Mouse (Mus musculus) lung, postnatal 0 days (tissue): Measurements from ENCODE around the gene Tubb4b. TPM values are rescaled to one million over a fixed set of nuclear protein-coding genes. Genes with fewer than 3 reads are reported as not detected.

Experiments used
- ATAC-seq: fragments of 200-750 bp; cut with Nextera tagmentation; 2 replicates; pipeline ENCODE4 v1.8.0; 2017; ENCODE audit warnings: moderate library complexity
- DNase-seq: peaks from one replicate; pipeline ENCODE4 v3.0.0-alpha.2; 2016; ENCODE audit warnings: low spot score
- H3K27ac ChIP-seq: fragments of 300-500 bp; sonication (generic); 2 replicates; pipeline ENCODE4 v1.5.1; 2014; ENCODE audit warnings: antibody characterized with exemption, mild to moderate bottlenecking, low read length, mixed read lengths
- H3K27me3 ChIP-seq: fragments of 300-500 bp; sonication (generic); replicated peaks from 2 replicates; pipeline ENCODE4 v1.6.1; 2014; ENCODE audit warnings: low read length, mixed read lengths; ENCODE audit not compliant: insufficient read depth
- H3K36me3 ChIP-seq: fragments of 300-500 bp; sonication (generic); 2 replicates; pipeline ENCODE4 v1.6.1; 2014; ENCODE audit warnings: low read length, mixed read lengths; ENCODE audit not compliant: insufficient read depth
- H3K4me1 ChIP-seq: fragments of 300-500 bp; sonication (generic); 2 replicates; pipeline ENCODE4 v1.6.1; 2014; ENCODE audit warnings: antibody characterized with exemption, low read depth, low read length, mixed read lengths; ENCODE audit not compliant: insufficient read depth
- H3K4me2 ChIP-seq: fragments of 300-500 bp; sonication (generic); replicated peaks from 2 replicates; pipeline ENCODE4 v1.6.1; 2014; ENCODE audit warnings: low read depth, mild to moderate bottlenecking, low read length, moderate library complexity, mixed read lengths
- H3K4me3 ChIP-seq: fragments of 300-500 bp; sonication (generic); 2 replicates; pipeline ENCODE4 v1.5.1; 2014; ENCODE audit warnings: low read depth, low read length
- H3K9ac ChIP-seq: fragments of 300-500 bp; sonication (generic); replicated peaks from 2 replicates; pipeline ENCODE4 v1.6.1; 2014; ENCODE audit warnings: low read depth, mild to moderate bottlenecking
- H3K9me3 ChIP-seq: fragments of 300-500 bp; sonication (generic); 2 replicates; pipeline ENCODE4 v1.6.1; 2016; ENCODE audit warnings: low read length, mixed read lengths
- CTCF ChIP-seq: IDR thresholded peaks from 2 replicates; pipeline ENCODE4 v1.5.1; 2016; ENCODE audit warnings: antibody characterized with exemption, mild to moderate bottlenecking
- EP300 ChIP-seq: IDR thresholded peaks from 2 replicates; pipeline ENCODE4 v1.6.1; 2016; ENCODE audit warnings: antibody characterized with exemption, mild to moderate bottlenecking, control low read depth
- WGBS: fragments of 180-500 bp; shearing (Covaris S2); extraction: QIAGEN DNeasy Blood & Tissue Kit; methylation state at CpG from one replicate; pipeline ENCODE4 v1.1.7; 2014; 5-methylcytosine and 5-hydroxymethylcytosine counted together
- polyA plus RNA-seq: library from polyadenylated mRNA; unstranded; fragments of >200 nt; fragmentation: Nextera tagmentation; extraction: Ambion mirVana; gene quantifications from 2 replicates; pipeline ENCODE4 v1.2.1, GENCODE M21; 2015

The Tubb4b gene
- polyA plus RNA-seq, 1 experiment from 2014 or later: 344 TPM

DNA sequence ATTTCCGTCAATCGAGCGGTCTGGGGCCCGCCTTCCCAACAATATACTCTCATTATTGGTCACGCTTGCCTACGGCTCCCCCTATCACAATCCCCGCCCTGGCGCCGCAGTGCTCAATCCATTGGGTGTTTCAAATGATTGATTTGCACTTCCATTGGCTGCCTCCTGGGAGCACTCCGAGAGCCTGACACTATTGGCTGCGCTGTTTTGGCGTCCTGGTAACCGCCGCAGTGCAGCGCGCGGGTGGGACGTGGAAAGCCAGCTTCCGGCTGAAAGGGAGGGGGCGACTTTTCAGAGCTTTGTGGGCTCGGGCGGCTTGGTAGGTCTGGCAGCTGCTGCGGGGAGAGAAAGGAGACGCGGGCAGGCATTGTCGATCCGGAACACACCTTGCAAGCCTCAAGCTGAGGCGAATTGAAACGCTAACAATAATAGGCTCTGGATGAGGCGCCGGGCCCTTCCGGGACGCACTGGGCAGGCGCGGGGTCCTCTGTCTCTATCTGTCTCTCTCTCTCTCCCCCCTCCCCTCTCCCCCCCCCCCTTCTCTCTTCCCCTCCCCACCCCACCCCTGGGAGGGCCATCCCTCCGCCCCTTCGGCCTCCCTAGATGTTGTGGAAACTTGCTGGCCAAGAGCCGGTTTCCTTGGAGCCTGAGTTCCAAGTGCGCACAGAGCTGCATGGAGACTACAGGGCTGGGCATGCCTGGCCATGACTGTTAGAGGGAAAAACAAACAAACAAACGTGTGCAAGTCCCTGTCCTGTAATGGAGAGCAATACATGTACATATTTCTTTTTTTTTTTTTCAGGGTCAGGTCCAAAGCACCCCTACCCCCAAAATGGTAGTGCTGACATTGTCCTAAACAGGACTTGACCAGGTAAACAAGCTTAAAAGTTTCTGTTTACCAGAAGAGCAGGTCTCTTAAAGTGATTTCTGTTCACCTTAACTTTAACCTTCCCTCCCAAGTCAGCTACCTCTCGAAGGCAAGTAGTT is 557 bp upstream of the Tubb4b start:
- Histone ChIP-seq H3K9ac (peak overlapping the region; percentile 52), H3K4me3 (peak overlapping the region; percentile 90), H3K4me1 (peaks cover 6% of the 10 kb centered on the region; the same call in 1 of the 2 replicates), H3K27me3 (no peaks in the 10 kb centered on the region), H3K9me3 (no peaks in the 10 kb centered on the region), H3K27ac (peak overlapping the region; percentile 93), H3K4me2 (peak overlapping the region; percentile 55), H3K36me3 (peaks cover 9% of the 10 kb centered on the region)
- 2% methylated on average over 40 of the region's 41 CpGs for WGBS
- ATAC-seq: peak; percentile 91
- peak; percentile 100 for DNase-seq
- TF ChIP-seq CTCF (no peak), EP300 (peak; percentile 45; the same call in 1 of the 2 replicates)

DNA sequence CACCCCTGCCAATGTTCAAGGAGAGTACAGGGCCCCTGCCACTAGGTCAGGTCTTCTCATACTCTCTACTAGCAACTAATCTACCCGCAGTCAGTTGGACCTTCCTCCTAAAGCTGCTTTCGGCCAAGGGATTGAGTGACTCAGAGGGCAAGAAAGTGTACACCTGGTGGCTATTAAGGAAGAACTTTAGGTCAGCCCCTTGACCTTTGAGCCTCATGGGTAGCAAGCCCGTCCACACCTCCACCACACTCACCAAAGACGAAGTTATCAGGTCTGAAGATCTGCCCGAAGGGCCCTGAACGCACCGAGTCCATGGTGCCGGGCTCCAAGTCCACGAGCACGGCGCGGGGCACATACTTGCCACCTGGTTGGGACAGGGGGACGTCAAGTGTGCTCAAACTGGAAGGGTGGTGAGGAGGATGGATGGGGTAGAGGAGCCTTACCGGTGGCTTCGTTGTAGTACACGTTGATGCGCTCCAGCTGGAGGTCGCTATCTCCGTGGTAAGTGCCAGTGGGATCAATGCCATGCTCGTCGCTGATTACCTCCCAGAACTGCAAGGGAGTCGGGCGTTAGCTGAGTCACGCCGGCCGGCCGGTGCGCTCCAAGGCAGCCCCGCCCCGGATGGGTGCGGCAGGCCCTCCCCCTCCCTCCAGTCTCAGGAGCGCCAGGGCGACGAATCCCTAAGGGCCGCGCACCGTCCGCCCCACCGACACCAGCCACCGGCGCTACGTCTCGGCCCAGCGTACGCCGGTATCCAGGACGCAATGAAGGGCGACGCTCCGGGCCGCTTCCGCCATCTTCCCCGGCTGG is 616 bp downstream of the Tubb4b start:
- TF ChIP-seq EP300: no peak
- TF ChIP-seq CTCF: no peak
- Histone ChIP-seq H3K4me3 (peak overlapping the region; percentile 90), H3K4me1 (peaks cover 6% of the 10 kb centered on the region; the same call in 1 of the 2 replicates), H3K9ac (peak overlapping the region; percentile 91), H3K27ac (peak overlapping the region; percentile 97), H3K36me3 (peaks cover 9% of the 10 kb centered on the region), H3K27me3 (no peaks in the 10 kb centered on the region), H3K9me3 (no peaks in the 10 kb centered on the region), H3K4me2 (peak overlapping the region; percentile 79)
- DNase-seq: peak; percentile 94
- peak; percentile 59 for ATAC-seq
- WGBS: under 1% methylated on average over 39 of the region's 53 CpGs

- peaks cover 9% of the 10 kb centered on the region for H3K36me3 ChIP-seq
- ATAC-seq (no peak), DNase-seq (no peak)
- H3K9ac ChIP-seq: no peak overlapping the region
- no peak overlapping the region for H3K4me3 ChIP-seq
- peaks cover 6% of the 10 kb centered on the region; the same call in 1 of the 2 replicates for H3K4me1 ChIP-seq
- no peaks in the 10 kb centered on the region for H3K27me3 ChIP-seq
- TF ChIP-seq EP300: no peak
- no peak for TF ChIP-seq CTCF
- no peak overlapping the region for H3K4me2 ChIP-seq
- no peak overlapping the region for H3K27ac ChIP-seq
- no peaks in the 10 kb centered on the region for H3K9me3 ChIP-seq
- WGBS: 61% methylated on average over 5 of the region's 5 CpGs
Observed at GRCm38 (mm10) chr2:25221331-25221772, 3.1 kb downstream of the Tubb4b start.

GRCm38 (mm10) chr2:25218445-25218844 is 6.1 kb downstream of the Tubb4b start, which contains the start of gene Fam166a:
Fam166a (plus strand) TSS chr2:25218745.
- H3K9me3 ChIP-seq: no peaks in the 10 kb centered on the region
- H3K27me3 ChIP-seq: no peaks in the 10 kb centered on the region
- DNase-seq (no peak), ATAC-seq (no peak)
- no peaks in the 10 kb centered on the region for H3K4me1 ChIP-seq
- H3K36me3 ChIP-seq: peaks cover 9% of the 10 kb centered on the region
- no peak for TF ChIP-seq EP300
- no peak for TF ChIP-seq CTCF
- H3K4me3 ChIP-seq: no peak within 1 kb of the TSS
- H3K27ac ChIP-seq: no peak within 1 kb of the TSS
- no peak within 1 kb of the TSS for H3K9ac ChIP-seq
- H3K4me2 ChIP-seq: no peak within 1 kb of the TSS

DNA sequence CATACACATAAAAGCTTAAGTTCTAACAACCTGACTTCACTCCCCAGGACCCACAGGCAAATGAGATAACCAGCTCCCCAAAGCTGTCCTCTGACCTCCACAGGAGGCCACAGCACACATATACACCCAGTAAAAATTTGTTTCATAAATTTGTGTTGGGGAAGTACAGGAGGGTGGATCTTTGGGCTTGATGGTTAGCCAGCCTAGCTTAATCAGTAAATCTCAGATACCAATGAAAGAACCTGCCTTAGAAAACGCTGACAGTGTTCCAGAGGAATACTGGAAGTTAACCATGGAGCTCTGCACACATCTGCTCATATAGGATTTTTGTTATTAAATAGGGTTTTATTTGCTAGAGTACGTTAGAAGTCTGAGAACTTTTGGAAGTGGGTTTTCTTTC is 6.8 kb downstream of the Tubb4b start:
- H3K27ac ChIP-seq: no peak overlapping the region
- no peaks in the 10 kb centered on the region for H3K4me1 ChIP-seq
- H3K36me3 ChIP-seq: peaks cover 9% of the 10 kb centered on the region
- no peaks in the 10 kb centered on the region for H3K9me3 ChIP-seq
- H3K9ac ChIP-seq: no peak overlapping the region
- no peaks in the 10 kb centered on the region for H3K27me3 ChIP-seq
- no peak for TF ChIP-seq CTCF
- TF ChIP-seq EP300: no peak
- ATAC-seq: no peak
- H3K4me2 ChIP-seq: no peak overlapping the region
- H3K4me3 ChIP-seq: no peak overlapping the region
- WGBS: 60% methylated on average over 2 of the region's 2 CpGs
- no peak for DNase-seq

DNA sequence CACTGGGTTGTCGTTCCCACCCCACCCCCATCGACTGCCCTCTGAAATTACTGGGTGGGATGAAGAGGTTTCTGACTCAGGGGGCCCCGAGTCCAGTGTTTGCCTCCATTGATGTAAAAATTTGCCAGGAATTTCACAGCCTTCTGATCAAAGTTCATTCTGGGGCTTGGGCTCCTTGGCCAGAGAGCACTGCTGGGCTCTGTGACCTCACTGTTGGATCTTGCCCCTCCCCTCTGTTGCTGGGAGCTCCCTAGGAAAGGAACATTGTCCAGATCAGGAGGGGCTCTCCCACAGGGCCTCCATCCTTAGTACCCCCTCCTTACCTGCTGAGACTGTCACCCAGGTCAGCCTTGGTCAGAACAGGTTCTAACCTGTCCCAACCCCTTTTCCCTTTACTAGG is 10.1 kb downstream of the Tubb4b start, which contains the start of gene Stpg3:
Gene Stpg3 (minus strand): TSS at position 194 of the 400 bp plus-strand sequence.
- H3K4me1 ChIP-seq: peaks cover 6% of the 10 kb centered on the region; the same call in 1 of the 2 replicates
- no peaks in the 10 kb centered on the region for H3K27me3 ChIP-seq
- DNase-seq (no peak), ATAC-seq (no peak)
- no peaks in the 10 kb centered on the region for H3K36me3 ChIP-seq
- no peak within 1 kb of the TSS for H3K4me3 ChIP-seq
- 53% methylated on average over 3 of the region's 3 CpGs for WGBS
- no peak within 1 kb of the TSS for H3K27ac ChIP-seq
- no peak for TF ChIP-seq CTCF
- TF ChIP-seq EP300: no peak
- H3K9me3 ChIP-seq: no peaks in the 10 kb centered on the region
- no peak within 1 kb of the TSS for H3K4me2 ChIP-seq
- H3K9ac ChIP-seq: no peak within 1 kb of the TSS
